Mouse (Mus musculus) heart, embryonic 15.5 days (tissue): ENCODE measurements at regions not wholly inside any gene's neighbourhood (a gene's known extent, or its start where the extent isn't known, plus 50 kb on each side); places are given as distances from the start of the nearest gene placed in this dataset.
"Not testable (repeated sequence)": the region's sequence is repeated elsewhere in the genome, so short reads cannot be mapped to it uniquely, and the experiment has no call there.

Experiments
- ATAC-seq: fragments of 200-750 bp; cut with Nextera tagmentation; replicated peaks from 2 replicates; pipeline ENCODE4 v1.8.0; 2017; ENCODE audit warnings: low read depth, moderate TSS enrichment; ENCODE audit not compliant: insufficient number of reproducible peaks, insufficient read depth, low FRiP score
- H3K27ac ChIP-seq: fragments of 300-500 bp; sonication (generic); 2 replicates; pipeline ENCODE4 v1.5.1; 2015; ENCODE audit warnings: mild to moderate bottlenecking, inconsistent platforms
- H3K27me3 ChIP-seq: fragments of 300-500 bp; sonication (generic); 2 replicates; pipeline ENCODE4 v1.6.1; 2015; ENCODE audit warnings: inconsistent platforms
- H3K36me3 ChIP-seq: fragments of 300-500 bp; sonication (generic); 2 replicates; pipeline ENCODE4 v1.6.1; 2015; ENCODE audit warnings: mild to moderate bottlenecking, inconsistent platforms
- H3K4me1 ChIP-seq: fragments of 300-500 bp; sonication (generic); replicated peaks from 2 replicates; pipeline ENCODE4 v1.6.1; 2015; ENCODE audit warnings: inconsistent platforms
- H3K4me2 ChIP-seq: fragments of 300-500 bp; sonication (generic); 2 replicates; pipeline ENCODE4 v1.6.1; 2015; ENCODE audit warnings: inconsistent platforms, mild to moderate bottlenecking, moderate library complexity
- H3K4me3 ChIP-seq: fragments of 300-500 bp; sonication (generic); 2 replicates; pipeline ENCODE4 v1.5.1; 2015; ENCODE audit warnings: mild to moderate bottlenecking, inconsistent platforms
- H3K9ac ChIP-seq: fragments of 300-500 bp; sonication (generic); 2 replicates; pipeline ENCODE4 v1.6.1; 2015; ENCODE audit warnings: mild to moderate bottlenecking, inconsistent platforms
- H3K9me3 ChIP-seq: fragments of 300-500 bp; sonication (generic); replicated peaks from 2 replicates; pipeline ENCODE4 v1.6.1; 2016; ENCODE audit warnings: inconsistent platforms
- WGBS: fragments of 180-500 bp; shearing (Covaris S2); methylation state at CpG from one replicate; pipeline ENCODE4 v1.1.7; 2015; ENCODE audit warnings: mixed read lengths; 5-methylcytosine and 5-hydroxymethylcytosine counted together

DNA sequence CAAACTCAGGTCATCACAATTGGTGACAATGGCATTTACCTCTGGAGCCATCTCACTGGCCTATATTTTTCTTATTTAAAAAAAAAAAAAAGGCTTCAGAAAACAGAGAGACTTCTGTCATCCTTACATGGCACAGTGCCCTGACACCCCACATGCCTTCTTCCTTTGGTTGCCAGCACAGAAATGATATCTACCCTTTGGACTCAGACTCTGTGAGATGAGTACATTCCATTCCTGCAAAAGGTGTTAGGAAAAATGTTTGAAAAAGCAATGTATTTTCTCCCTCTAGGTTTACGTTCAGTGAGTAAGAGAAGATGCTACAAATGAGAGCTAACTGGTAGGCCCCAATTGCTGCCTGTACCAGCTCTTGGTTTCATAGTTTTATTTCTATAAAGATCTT is 99.9 kb upstream of the Ccdc122 start:
- 81% methylated on average over 1 of the region's 1 CpGs for WGBS
- ATAC-seq, result no peak
- no peak overlapping the region for H3K4me2 ChIP-seq
- H3K27me3 ChIP-seq, result no peaks in the 10 kb centered on the region
- no peak overlapping the region for H3K9ac ChIP-seq
- no peak overlapping the region for H3K27ac ChIP-seq
- no peaks in the 10 kb centered on the region for H3K4me1 ChIP-seq
- H3K36me3 ChIP-seq, result no peaks in the 10 kb centered on the region
- no peak overlapping the region for H3K4me3 ChIP-seq
- H3K9me3 ChIP-seq, result no peaks in the 10 kb centered on the region

- not testable (repeated sequence) for ATAC-seq, H3K27me3 ChIP-seq, H3K4me1 ChIP-seq, H3K4me2 ChIP-seq, H3K9me3 ChIP-seq, H3K4me3 ChIP-seq, H3K9ac ChIP-seq, H3K36me3 ChIP-seq, H3K27ac ChIP-seq
- 74% methylated on average over 4 of the region's 4 CpGs for WGBS
Measured at GRCm38 (mm10) chr14:76936051-76936450, 100.5 kb upstream of the Ccdc122 start.

DNA sequence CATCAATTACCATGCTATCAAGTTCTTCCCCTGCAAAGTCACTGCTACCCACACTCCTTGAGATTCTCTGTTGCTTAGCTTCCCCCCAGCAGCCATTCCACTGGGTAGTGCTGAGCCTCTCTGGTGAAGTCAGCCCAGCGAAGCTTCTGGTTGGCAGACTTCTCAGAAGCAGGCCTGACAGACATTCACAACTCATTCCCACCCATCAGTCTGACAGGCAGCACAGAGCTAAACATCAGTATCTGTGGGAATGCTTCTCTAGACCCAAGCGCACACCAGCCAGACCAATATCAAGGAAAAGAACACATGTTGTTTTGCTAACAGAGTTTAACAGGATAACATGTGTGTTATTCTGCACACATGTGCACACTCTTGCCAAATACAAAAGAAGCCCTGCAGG is 101.1 kb upstream of the Ccdc122 start:
- no peak overlapping the region for H3K27ac ChIP-seq
- no peaks in the 10 kb centered on the region for H3K27me3 ChIP-seq
- no peak overlapping the region for H3K4me3 ChIP-seq
- ATAC-seq, result no peak
- H3K4me2 ChIP-seq, result no peak overlapping the region
- WGBS, result 71% methylated on average over 2 of the region's 2 CpGs
- no peaks in the 10 kb centered on the region for H3K4me1 ChIP-seq
- H3K9ac ChIP-seq, result no peak overlapping the region
- H3K9me3 ChIP-seq, result no peaks in the 10 kb centered on the region
- no peaks in the 10 kb centered on the region for H3K36me3 ChIP-seq

DNA sequence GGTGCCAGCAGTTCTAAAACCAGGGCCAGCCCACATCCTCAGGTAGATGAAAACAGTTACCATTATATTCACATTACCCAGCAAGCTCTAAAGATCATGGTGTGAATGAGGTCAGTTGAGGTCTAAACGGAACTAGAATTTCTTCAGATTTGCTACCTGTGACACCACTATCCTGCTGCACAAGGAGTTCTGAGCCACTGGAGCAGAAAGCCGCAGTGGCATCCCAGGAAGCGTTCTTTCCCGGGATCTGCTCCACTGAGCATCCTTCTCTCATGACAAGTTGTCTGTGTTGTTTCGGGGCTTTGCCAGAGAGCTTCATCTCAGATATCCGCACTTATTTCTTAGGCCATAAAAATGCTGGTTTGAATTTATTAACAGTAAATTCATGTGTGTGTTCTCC is 103.7 kb upstream of the Ccdc122 start:
- Histone ChIP-seq H3K9ac (no peak overlapping the region), H3K9me3 (no peaks in the 10 kb centered on the region), H3K4me1 (no peaks in the 10 kb centered on the region), H3K27me3 (no peaks in the 10 kb centered on the region), H3K27ac (no peak overlapping the region), H3K4me2 (no peak overlapping the region), H3K4me3 (no peak overlapping the region), H3K36me3 (no peaks in the 10 kb centered on the region)
- 80% methylated on average over 6 of the region's 6 CpGs for WGBS
- no peak for ATAC-seq

GRCm38 (mm10) chr14:76931398-76931797 is 105.2 kb upstream of the Ccdc122 start:
- no peak overlapping the region for H3K9ac ChIP-seq
- H3K27me3 ChIP-seq, result no peaks in the 10 kb centered on the region
- H3K4me2 ChIP-seq, result no peak overlapping the region
- WGBS, result 66% methylated on average over 1 of the region's 1 CpGs
- H3K9me3 ChIP-seq, result no peaks in the 10 kb centered on the region
- no peak overlapping the region for H3K4me3 ChIP-seq
- H3K27ac ChIP-seq, result no peak overlapping the region
- ATAC-seq, result no peak
- H3K36me3 ChIP-seq, result no peaks in the 10 kb centered on the region
- H3K4me1 ChIP-seq, result no peaks in the 10 kb centered on the region

- no peak for ATAC-seq
- Histone ChIP-seq H3K9ac (no peak overlapping the region), H3K4me1 (no peaks in the 10 kb centered on the region), H3K27me3 (no peaks in the 10 kb centered on the region), H3K4me2 (no peak overlapping the region), H3K4me3 (no peak overlapping the region), H3K27ac (no peak overlapping the region), H3K9me3 (no peaks in the 10 kb centered on the region), H3K36me3 (no peaks in the 10 kb centered on the region)
- 70% methylated on average over 3 of the region's 3 CpGs for WGBS
Measured at GRCm38 (mm10) chr14:76929562-76929961, 107.0 kb upstream of the Ccdc122 start.

GRCm38 (mm10) chr14:76928706-76929105 is 107.9 kb upstream of the Ccdc122 start:
- no peaks in the 10 kb centered on the region for H3K27me3 ChIP-seq
- WGBS, result 89% methylated on average over 3 of the region's 3 CpGs
- no peaks in the 10 kb centered on the region for H3K36me3 ChIP-seq
- H3K9ac ChIP-seq, result no peak overlapping the region
- H3K9me3 ChIP-seq, result no peaks in the 10 kb centered on the region
- no peak overlapping the region for H3K4me3 ChIP-seq
- H3K4me1 ChIP-seq, result no peaks in the 10 kb centered on the region
- no peak overlapping the region for H3K27ac ChIP-seq
- ATAC-seq, result no peak
- H3K4me2 ChIP-seq, result no peak overlapping the region

GRCm38 (mm10) chr14:76927245-76927806 is 109.2 kb upstream of the Ccdc122 start:
- Histone ChIP-seq H3K27me3 (no peaks in the 10 kb centered on the region), H3K4me2 (no peak overlapping the region), H3K27ac (no peak overlapping the region), H3K9me3 (no peaks in the 10 kb centered on the region), H3K4me3 (no peak overlapping the region), H3K36me3 (no peaks in the 10 kb centered on the region), H3K4me1 (no peaks in the 10 kb centered on the region), H3K9ac (no peak overlapping the region)
- ATAC-seq, result no peak
- 55% methylated on average over 5 of the region's 5 CpGs for WGBS

DNA sequence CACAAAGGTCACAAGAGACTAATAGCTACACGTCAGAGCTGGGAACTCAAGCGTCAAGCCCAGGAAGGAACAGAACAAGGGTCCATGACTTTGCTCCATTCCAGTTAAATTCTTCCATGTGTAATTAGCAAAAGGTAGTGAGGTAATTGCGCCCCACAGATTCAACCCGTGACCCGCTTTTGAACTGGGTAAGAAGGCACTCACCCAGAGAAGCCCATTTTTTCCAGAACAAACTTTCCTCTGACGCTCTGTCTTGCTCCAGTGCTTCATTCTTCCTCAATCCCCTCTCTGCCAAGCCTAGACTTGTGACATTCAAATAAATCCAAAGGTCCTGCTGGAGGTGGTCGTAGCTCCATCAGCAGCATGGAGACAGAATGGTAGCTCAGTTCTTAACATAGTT is 110.2 kb upstream of the Ccdc122 start:
- no peak overlapping the region for H3K4me3 ChIP-seq
- WGBS, result 86% methylated on average over 7 of the region's 7 CpGs
- H3K27me3 ChIP-seq, result no peaks in the 10 kb centered on the region
- H3K4me2 ChIP-seq, result no peak overlapping the region
- no peak for ATAC-seq
- H3K9me3 ChIP-seq, result no peaks in the 10 kb centered on the region
- no peaks in the 10 kb centered on the region for H3K36me3 ChIP-seq
- no peak overlapping the region for H3K27ac ChIP-seq
- H3K9ac ChIP-seq, result no peak overlapping the region
- no peaks in the 10 kb centered on the region for H3K4me1 ChIP-seq

GRCm38 (mm10) chr14:76922399-76922939 is 114.1 kb upstream of the Ccdc122 start:
- H3K9me3 ChIP-seq, result no peaks in the 10 kb centered on the region
- ATAC-seq, result no peak

GRCm38 (mm10) chr14:76918091-76918490 is 118.5 kb upstream of the Ccdc122 start:
- Histone ChIP-seq H3K4me1 (peaks cover 8% of the 10 kb centered on the region; the same call in 1 of the 2 replicates), H3K36me3 (no peaks in the 10 kb centered on the region), H3K9ac (no peak overlapping the region), H3K9me3 (no peaks in the 10 kb centered on the region), H3K27ac (no peak overlapping the region), H3K4me3 (no peak overlapping the region), H3K27me3 (no peaks in the 10 kb centered on the region), H3K4me2 (no peak overlapping the region)
- ATAC-seq, result no peak
- WGBS, result 68% methylated on average over 3 of the region's 3 CpGs

More at GRCm38 (mm10) chr14:76922399-76922939, 114.1 kb upstream of the Ccdc122 start:
- Histone ChIP-seq H3K27me3 (no peaks in the 10 kb centered on the region), H3K4me1 (no peaks in the 10 kb centered on the region), H3K27ac (no peak overlapping the region), H3K4me2 (no peak overlapping the region), H3K4me3 (no peak overlapping the region), H3K9ac (no peak overlapping the region), H3K36me3 (no peaks in the 10 kb centered on the region)
- WGBS, result 72% methylated on average over 6 of the region's 6 CpGs

DNA sequence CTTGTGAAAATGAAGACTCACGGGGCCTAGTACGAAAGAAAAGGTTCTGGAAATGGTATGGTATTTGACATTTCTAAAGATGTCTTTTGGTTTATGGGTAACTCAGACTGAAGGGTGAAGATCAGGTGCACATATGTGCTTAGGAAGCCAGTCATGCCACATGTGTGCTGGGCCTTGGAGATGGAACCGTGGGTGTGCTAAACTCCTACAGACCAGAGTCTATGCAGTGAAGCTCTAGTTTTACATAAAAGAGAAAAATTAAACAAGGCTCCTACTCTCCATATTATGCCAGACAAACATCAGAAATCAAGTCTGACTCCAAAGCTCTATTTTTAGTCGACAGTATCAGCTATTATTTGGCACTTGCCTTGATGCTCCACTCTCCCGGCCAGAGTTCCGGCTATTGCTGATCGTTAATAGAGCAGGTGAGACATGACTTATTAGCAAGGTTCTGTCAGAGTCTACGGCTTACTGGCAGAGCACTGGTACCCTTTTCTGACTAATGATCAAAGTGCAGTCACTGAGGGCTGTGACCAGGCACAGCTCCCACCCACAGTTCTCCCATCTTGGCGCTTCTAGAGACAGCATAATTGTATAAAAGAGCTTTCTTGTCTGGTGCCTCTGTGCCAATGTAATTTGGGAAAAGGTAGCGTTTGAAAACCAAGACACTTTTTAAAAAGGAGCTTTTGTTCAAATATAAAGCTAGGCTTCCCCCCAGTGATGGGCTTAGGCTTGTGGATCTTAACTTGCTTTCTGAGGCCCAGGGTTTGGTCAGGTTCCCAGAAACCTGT is 119.2 kb upstream of the Ccdc122 start:
- no peak overlapping the region for H3K4me3 ChIP-seq
- 68% methylated on average over 10 of the region's 10 CpGs for WGBS
- H3K4me2 ChIP-seq, result no peak overlapping the region
- no peaks in the 10 kb centered on the region for H3K9me3 ChIP-seq
- H3K27me3 ChIP-seq, result no peaks in the 10 kb centered on the region
- H3K27ac ChIP-seq, result no peak overlapping the region
- peaks cover 14% of the 10 kb centered on the region for H3K4me1 ChIP-seq
- no peaks in the 10 kb centered on the region for H3K36me3 ChIP-seq
- no peak overlapping the region for H3K9ac ChIP-seq
- no peak for ATAC-seq
